Mouse (Mus musculus): Measurements from ENCODE around the gene Ttc7b.

- TF ChIP-seq CTCF (IDR thresholded peaks at IDR 0.05; ENCODE audit: borderline replicate concordance, insufficient read depth, low read length) (no peak), POLR2A (IDR thresholded peaks at IDR 0.05; ENCODE audit: low read depth, low read length) (no peak)
Observed at GRCm38 (mm10) chr12:100476351-100476750, 44.3 kb downstream of the Ttc7b start.

All from embryonic fibroblast, embryonic 13.5 days (primary cell).